Mouse (Mus musculus): ENCODE data around the gene Notch2. TPM values are rescaled to one million over a fixed set of nuclear protein-coding genes. Genes with fewer than 3 reads are reported as not detected.
"Not testable (repeated sequence)": the region's sequence is repeated elsewhere in the genome, so short reads cannot be mapped to it uniquely, and the experiment has no call there.

Gene Notch2
- total RNA-seq, 2 experiments from 2014 or later = 12.9 to 15.3 TPM

GRCm38 (mm10) chr3:98045465-98046148 lies 32.3 kb downstream of the Notch2 start:
- DNase-seq (ENCODE audit: low spot score in 2 of 2) = no peak
- intact Hi-C loops (cut with DNase I) = no loop called here

- peak in 1 of 2 experiments; percentile 18 for DNase-seq (ENCODE audit: low spot score in 2 of 2)
- intact Hi-C loops (cut with DNase I) = no loop called here
These were observed 33.0 kb downstream of the Notch2 start for GRCm38 (mm10) chr3:98046305-98046704.

GRCm38 (mm10) chr3:98049671-98050070 lies 36.3 kb downstream of the Notch2 start:
- DNase-seq (ENCODE audit: low spot score in 2 of 2) = no peak
- intact Hi-C loops (cut with DNase I) = no loop called here

- DNase-seq (ENCODE audit: low spot score in 2 of 2); intact Hi-C loops (cut with DNase I): not testable (repeated sequence)
These were observed 36.8 kb downstream of the Notch2 start for GRCm38 (mm10) chr3:98050086-98050485.

DNA sequence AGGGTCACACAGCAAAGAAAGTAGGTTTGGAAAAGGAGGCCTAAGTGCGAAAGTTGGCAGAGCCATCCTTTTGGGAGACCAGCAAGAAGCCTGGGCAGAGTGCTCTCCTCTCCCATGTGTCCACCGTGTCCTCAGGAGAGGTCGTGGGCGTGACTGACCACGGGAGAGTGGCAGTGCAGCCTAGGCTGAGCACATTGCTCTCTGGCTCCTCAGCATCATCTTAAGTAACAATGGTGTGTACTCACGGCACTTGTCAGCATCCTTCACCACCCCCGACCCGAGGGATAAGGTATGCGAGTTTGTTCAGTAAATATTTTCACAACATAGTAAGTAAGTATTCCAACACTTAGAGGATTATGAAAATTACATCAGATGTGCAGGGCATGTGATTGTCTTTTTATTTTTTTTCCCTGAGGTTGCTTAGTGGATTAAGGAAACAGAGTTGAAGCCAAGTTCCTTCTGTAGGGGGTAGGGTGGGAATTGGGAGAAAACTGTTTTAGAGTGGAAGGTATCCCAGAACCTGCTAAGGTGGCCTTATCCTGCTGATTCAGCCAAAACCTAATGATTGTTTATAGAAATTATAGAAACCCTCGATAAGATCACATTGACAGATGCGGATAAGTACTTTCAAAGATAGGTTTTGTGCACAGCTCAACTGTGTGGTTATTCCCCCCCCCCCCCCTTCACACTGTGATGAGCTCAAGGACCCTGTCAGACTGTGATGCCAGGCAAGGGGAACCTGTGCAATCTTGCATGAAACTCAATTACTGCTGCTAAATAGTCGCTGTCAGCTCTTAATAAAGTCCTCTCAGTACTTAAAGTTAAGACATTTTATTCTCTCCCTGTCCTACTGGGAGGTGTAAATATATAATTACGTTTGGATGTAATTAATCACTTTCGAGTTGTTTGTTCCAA lies 37.4 kb downstream of the Notch2 start:
- intact Hi-C loops (cut with DNase I) = no loop called here
- no peak for DNase-seq (ENCODE audit: low spot score in 2 of 2)

DNA sequence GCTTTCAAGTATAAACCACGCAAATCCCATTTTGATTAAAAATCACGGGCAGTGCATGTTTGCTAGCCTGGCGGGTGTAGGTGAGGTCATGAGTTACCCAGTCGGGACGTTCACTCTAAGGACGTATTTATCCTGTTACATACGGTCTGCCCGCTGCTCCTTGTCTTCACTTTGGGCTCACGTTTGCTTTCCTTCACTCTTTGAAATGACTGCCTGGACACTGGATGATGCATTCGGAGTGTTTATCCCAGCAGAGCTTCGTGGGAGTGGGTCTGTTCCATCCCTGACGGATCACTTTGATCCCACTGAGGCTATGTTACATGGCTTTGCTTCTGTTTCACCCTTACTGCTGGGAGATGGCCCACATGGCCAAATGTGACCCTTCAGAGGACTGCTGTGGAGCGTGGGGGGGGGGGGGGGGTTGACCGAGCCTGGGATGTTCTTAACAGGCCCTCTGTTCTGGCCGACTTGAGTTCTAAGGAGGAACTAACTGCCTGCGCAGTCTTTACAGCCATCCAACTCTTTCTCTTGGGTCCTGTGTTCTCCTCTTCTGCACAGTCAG lies 38.2 kb downstream of the Notch2 start:
- no peak for DNase-seq (ENCODE audit: low spot score in 2 of 2)
- intact Hi-C loops (cut with DNase I) = no loop called here

DNA sequence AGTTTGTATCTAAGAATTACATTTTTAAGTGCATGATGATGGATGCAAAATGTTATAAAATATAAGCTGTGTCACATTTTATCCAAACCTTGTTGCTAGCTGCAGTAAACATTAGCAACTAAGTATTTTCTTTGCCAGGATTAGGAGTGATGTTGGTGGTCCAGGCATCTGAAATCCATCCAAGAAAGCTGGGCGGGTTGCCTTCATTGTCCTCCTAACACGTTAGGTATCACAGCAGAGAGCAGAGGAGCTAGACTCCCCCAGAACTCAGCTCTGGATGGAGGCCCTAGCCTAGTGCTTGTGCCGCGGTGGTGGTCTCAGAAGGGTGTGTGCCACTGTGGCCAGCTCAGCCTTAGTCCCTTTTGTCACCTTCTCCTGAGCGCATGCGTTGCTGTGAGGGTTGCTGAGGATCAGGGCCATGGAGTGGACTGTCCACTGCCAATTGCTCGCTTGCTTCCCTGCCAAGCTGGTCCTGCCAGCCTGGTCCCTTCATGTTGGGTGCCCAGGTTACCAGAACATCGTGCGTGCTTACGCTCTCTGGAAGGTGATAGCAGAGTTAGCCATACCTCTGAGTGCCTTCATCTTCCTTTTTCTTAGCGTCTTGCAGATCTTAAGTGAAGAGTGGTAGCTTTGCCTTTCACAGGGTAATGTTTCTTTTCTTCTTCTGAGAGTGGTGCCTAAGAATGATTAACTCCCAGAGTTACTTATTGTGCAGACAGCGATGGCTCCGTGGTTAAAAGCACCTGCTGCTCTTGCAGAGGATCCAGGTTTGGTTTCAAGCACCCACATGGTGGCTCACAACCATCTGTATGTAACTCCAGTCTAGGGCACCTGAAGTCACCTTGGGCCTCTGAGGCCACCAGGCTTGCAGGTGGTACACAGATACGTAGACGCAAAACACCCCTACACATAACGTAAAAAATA lies 39.4 kb downstream of the Notch2 start:
- no peak for DNase-seq (ENCODE audit: low spot score in 2 of 2)
- intact Hi-C loops (cut with DNase I) = no loop called here

- intact Hi-C loops (cut with DNase I) = no loop called here
- DNase-seq (ENCODE audit: low spot score in 2 of 2) = no peak
These were observed 40.5 kb downstream of the Notch2 start for GRCm38 (mm10) chr3:98053817-98054216.

GRCm38 (mm10) chr3:98054334-98055007 lies 41.1 kb downstream of the Notch2 start:
- intact Hi-C loops (cut with DNase I) = no loop called here
- no peak for DNase-seq (ENCODE audit: low spot score in 2 of 2)

GRCm38 (mm10) chr3:98055008-98055345 lies 41.6 kb downstream of the Notch2 start:
- intact Hi-C loops (cut with DNase I) = no loop called here
- DNase-seq (ENCODE audit: low spot score in 2 of 2) = no peak

DNA sequence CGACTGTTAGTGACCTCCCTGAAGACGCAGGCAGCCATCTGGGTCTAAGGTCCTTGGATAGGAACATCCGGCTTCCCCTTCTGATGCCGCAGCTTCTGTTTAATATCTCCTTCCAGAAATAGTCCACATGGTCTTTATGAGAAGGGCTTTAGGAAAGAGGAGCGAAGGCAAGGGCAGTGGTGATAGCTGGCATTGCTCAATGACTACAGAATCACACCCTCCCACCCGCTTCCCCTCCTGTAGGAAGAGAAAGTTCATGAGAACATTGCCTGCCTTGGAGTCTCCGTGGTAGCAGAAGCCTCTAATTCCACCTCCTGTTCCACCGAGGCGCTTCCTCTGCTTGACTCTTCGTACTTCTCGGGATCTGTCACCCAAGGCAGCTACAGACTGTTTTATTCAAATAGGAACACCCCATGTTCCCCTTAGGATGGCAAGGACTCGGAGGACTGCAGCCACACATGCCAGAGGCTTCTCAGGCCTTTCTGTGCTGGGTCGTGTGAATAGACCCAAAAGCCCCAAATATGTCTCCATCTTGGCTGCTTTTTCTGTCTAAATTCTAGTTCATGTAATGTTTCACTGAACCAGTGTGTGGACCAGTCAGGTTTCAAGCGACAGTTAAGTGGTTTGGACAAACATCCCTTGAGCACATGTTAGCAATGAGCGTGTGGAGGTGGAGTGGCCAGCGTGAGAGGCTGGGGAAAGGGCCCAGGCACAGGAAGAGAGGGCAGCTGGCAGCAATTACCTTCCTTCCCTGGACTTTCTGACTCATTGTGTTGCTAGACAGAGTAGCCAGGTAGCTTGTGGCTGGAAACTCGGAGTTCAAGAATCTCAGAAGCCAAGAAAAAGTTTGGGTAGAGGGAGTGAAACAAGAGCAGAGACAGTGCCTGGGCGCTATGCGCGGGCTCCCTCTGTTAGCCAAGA lies 42.7 kb downstream of the Notch2 start:
- intact Hi-C loops (cut with DNase I) = no loop called here
- no peak for DNase-seq (ENCODE audit: low spot score in 2 of 2)

GRCm38 (mm10) chr3:98056956-98057365 lies 43.6 kb downstream of the Notch2 start:
- intact Hi-C loops (cut with DNase I) = no loop called here
- no peak for DNase-seq (ENCODE audit: low spot score in 2 of 2)

DNA sequence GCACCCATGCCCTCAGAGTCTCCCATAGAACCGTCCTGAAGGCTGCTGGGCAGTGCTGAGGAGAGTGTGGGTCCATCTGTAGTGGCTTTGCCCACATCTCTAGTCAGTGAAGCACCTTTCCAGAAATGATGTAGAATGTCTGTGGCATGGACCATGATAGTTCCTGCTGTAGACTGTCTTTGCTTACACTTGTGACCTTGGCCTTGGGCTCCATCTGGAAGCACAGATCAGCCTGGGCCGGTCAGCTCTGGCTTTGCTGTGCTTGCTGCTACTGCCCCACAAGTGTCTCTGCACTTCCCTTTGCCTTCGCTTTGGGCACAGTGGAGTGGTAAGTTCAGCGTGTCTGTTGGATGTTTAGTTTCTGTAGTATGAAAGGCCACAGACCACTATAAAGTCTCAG lies 45.7 kb downstream of the Notch2 start:
- intact Hi-C loops (cut with DNase I) = no loop called here
- no peak for DNase-seq (ENCODE audit: low spot score in 2 of 2)

GRCm38 (mm10) chr3:98060981-98061660 lies 47.8 kb downstream of the Notch2 start:
- no peak for DNase-seq (ENCODE audit: low spot score in 2 of 2)
- intact Hi-C loops (cut with DNase I) = loop anchor here (5.0 kb wide), 1 partner anchor 161 kb away; the partner anchor contains the start of gene Reg4

- no peak for DNase-seq (ENCODE audit: low spot score in 2 of 2)
- intact Hi-C loops (cut with DNase I) = loop anchor here (5.0 kb wide), 1 partner anchor 161 kb away; the partner anchor contains the start of gene Reg4
These were observed 48.5 kb downstream of the Notch2 start for GRCm38 (mm10) chr3:98061661-98062330.

GRCm38 (mm10) chr3:98062591-98063185 lies 49.4 kb downstream of the Notch2 start:
- DNase-seq (ENCODE audit: low spot score in 2 of 2) = no peak
- intact Hi-C loops (cut with DNase I) = loop anchor here (5.0 kb wide), 1 partner anchor 160 kb away; the partner anchor contains the start of gene Reg4
